Comparison of ENCODE assay signal across 25 mouse cellular contexts in the genomic region with DNA sequence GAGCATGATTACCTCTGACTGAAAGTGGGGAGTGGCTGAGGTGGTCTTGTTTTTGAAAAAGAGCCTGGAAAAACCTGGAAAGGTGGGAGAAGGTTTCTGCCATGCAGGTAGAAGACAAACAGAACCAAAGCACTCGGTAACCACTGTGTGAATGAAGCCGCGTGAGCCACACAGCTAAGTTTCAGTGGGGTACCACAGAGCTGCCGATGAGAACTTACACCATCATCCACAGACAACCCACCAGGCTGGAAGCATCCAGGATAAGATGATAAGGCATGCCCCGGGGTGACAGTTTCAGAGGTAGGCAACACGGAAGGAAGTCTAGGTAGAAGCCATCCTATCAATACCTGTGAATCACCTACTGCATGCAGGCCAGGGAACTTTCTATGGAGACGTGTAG.
DNase-seq lines count a peak whose midpoint lies in the region; ATAC-seq and TF ChIP-seq lines count a peak whose summit lies in the region.
"Had no signal": no experiment of that assay in that cellular context is flagged by ENCODE, and none has a peak within 500 bp of the region (broad histone marks: within the 10 kb centered on the region; RNA-seq: fewer than 3 reads in every experiment).

No protein-coding gene starts in this region.

- intact Hi-C loops in gastrocnemius, adult 2 months (cut with DNase I) = no loop called here
- intact Hi-C loops in heart, adult 2 months (cut with DNase I) = no loop called here

- H3K9ac ChIP-seq in heart, adult 2 months (ENCODE audit: low read depth, low read length) = no peak overlapping the region
- H3K9ac ChIP-seq in lung, postnatal 0 days (replicated peaks; ENCODE audit: low read depth) = no peak overlapping the region
- H3K9ac ChIP-seq: embryonic facial prominence, embryonic 12.5 days; forebrain, embryonic 13.5 days had no signal

- WGBS in heart, adult 2 months = 90% methylated on average over 7 of the region's 7 CpGs
- WGBS in lung, postnatal 0 days = 75% methylated on average over 7 of the region's 7 CpGs
- WGBS in lung, adult 2 months = 91% methylated on average over 7 of the region's 7 CpGs

- peak overlapping the region; percentile 1; the same call in 1 of the 2 replicates for H3K4me3 ChIP-seq in gastrocnemius, adult 2 months
- no peak overlapping the region for H3K4me3 ChIP-seq in heart, adult 2 months
- H3K4me3 ChIP-seq in layer of hippocampus, adult 2 months = no peak overlapping the region
- no peak overlapping the region for H3K4me3 ChIP-seq in lung, postnatal 0 days (ENCODE audit: low read depth, low read length)
- H3K4me3 ChIP-seq in lung, adult 2 months (replicated peaks; ENCODE audit: extremely low read depth, low read depth, low read length) = no peak overlapping the region
- H3K4me3 ChIP-seq: embryonic facial prominence, embryonic 10.5 days; embryonic facial prominence, embryonic 12.5 days; forebrain, embryonic 13.5 days had no signal

- H3K4me1 ChIP-seq in heart, adult 2 months (ENCODE audit: control insufficient read depth, insufficient read depth, low read length) = peaks cover 52% of the 10 kb centered on the region
- peaks cover 47% of the 10 kb centered on the region for H3K4me1 ChIP-seq in lung, postnatal 0 days (ENCODE audit: insufficient read depth, low read depth, low read length)
- H3K4me1 ChIP-seq in lung, adult 2 months (ENCODE audit: control insufficient read depth, insufficient read depth, low read length) = peaks cover 57% of the 10 kb centered on the region

- no peak for TF ChIP-seq POLR2A in heart, adult 2 months (IDR thresholded peaks at IDR 0.05; ENCODE audit: insufficient read depth, low read depth, low read length)
- TF ChIP-seq POLR2A in lung, adult 2 months (IDR thresholded peaks at IDR 0.05; ENCODE audit: borderline replicate concordance, extremely low read depth, low read depth, low read length) = no peak

- ATAC-seq in lung, postnatal 0 days = no peak
- ATAC-seq: activated CD4-positive, CD25-positive, alpha-beta regulatory T cell, adult 4 months; CD4-positive, CD25-positive, alpha-beta regulatory T cell, adult 4 months; forebrain, embryonic 13.5 days; Patski had no signal

- no peaks in the 10 kb centered on the region for H3K9me3 ChIP-seq in lung, postnatal 0 days (ENCODE audit: low read length)
- H3K9me3 ChIP-seq: embryonic facial prominence, embryonic 10.5 days; embryonic facial prominence, embryonic 12.5 days; forebrain, embryonic 13.5 days; G1E had no signal

- H3K79me2 ChIP-seq in heart, adult 2 months (replicated peaks; ENCODE audit: control insufficient read depth, insufficient read depth, low read length) = no peaks in the 10 kb centered on the region

- DNase-seq in gastrocnemius, adult 2 months = no peak
- no peak for DNase-seq in gastrocnemius, adult 8-10 months (ENCODE audit: low spot score in 2 of 2)
- DNase-seq in heart, adult 2 months = no peak
- DNase-seq in heart, adult 9 months (ENCODE audit: low spot score in 2 of 2) = no peak
- DNase-seq in layer of hippocampus, adult 2 months (ENCODE audit: low spot score in 2 of 2) = no peak
- no peak for DNase-seq in layer of hippocampus, adult 9-11 months
- DNase-seq in lung, postnatal 0 days (ENCODE audit: low spot score) = no peak
- no peak for DNase-seq in lung, adult 2 months
- DNase-seq: adrenal gland, adult 8-10 months; adrenal gland, postnatal 14 days; adrenal gland, postnatal 36 days; B cell, adult 2 months; cerebellum, adult 11-12 months; cerebellum, adult 2 months; cerebellum, adult 9-10 months; cerebellum, postnatal 10 days; cerebellum, postnatal 25 days had no signal

- H3K27ac ChIP-seq in gastrocnemius, adult 2 months = peak overlapping the region; percentile 100
- peak overlapping the region; percentile 94 for H3K27ac ChIP-seq in heart, adult 2 months
- H3K27ac ChIP-seq in layer of hippocampus, adult 2 months = peak overlapping the region; percentile 99
- 0 out of 2 replicates have a peak overlapping the region, but pooled peaks have one; percentile 32 for H3K27ac ChIP-seq in lung, postnatal 0 days (ENCODE audit: low read length)
- H3K27ac ChIP-seq: embryonic facial prominence, embryonic 10.5 days; embryonic facial prominence, embryonic 12.5 days; forebrain, embryonic 13.5 days had no signal

- no peak overlapping the region for H3K4me2 ChIP-seq in lung, postnatal 0 days (replicated peaks; ENCODE audit: low read depth, low read length)
- H3K4me2 ChIP-seq: embryonic facial prominence, embryonic 12.5 days; forebrain, embryonic 13.5 days had no signal

- TF ChIP-seq EP300 in heart, adult 2 months (IDR thresholded peaks at IDR 0.05; ENCODE audit: insufficient read depth, low read depth, low read length) = no peak
- no peak for TF ChIP-seq EP300 in lung, postnatal 0 days (IDR thresholded peaks at IDR 0.05)

- H3K36me3 ChIP-seq in heart, adult 2 months (ENCODE audit: control insufficient read depth, insufficient read depth, low read length) = peaks cover 43% of the 10 kb centered on the region
- peaks cover 18% of the 10 kb centered on the region; the same call in 1 of the 2 replicates for H3K36me3 ChIP-seq in lung, postnatal 0 days (ENCODE audit: insufficient read depth, low read length)
- H3K36me3 ChIP-seq: embryonic facial prominence, embryonic 12.5 days had no signal

- H3K27me3 ChIP-seq in heart, adult 2 months (ENCODE audit: control insufficient read depth, insufficient read depth, low read length) = no peaks in the 10 kb centered on the region
- no peaks in the 10 kb centered on the region for H3K27me3 ChIP-seq in lung, postnatal 0 days (replicated peaks; ENCODE audit: insufficient read depth, low read length)
- H3K27me3 ChIP-seq: CH12.LX had no signal

- TF ChIP-seq CTCF in gastrocnemius, adult 2 months (IDR thresholded peaks at IDR 0.05) = no peak
- TF ChIP-seq CTCF in heart, adult 2 months (IDR thresholded peaks at IDR 0.05) = no peak
- TF ChIP-seq CTCF in layer of hippocampus, adult 2 months (conservative IDR thresholded peaks at IDR 0.05) = no peak
- TF ChIP-seq CTCF in lung, postnatal 0 days (IDR thresholded peaks at IDR 0.05) = no peak
- TF ChIP-seq CTCF in lung, adult 2 months (IDR thresholded peaks at IDR 0.05; ENCODE audit: insufficient read depth, low read length) = no peak

Comparison
In these comparisons a context has a peak if more than half of its experiments do, and no peak if none do; other contexts are left out.
1. H3K27ac ChIP-seq: peak in every context shown above with its lines; median percentile 100 in gastrocnemius, adult 2 months; 99 in layer of hippocampus, adult 2 months; 94 in heart, adult 2 months; 32 in lung, postnatal 0 days.